Comparison of ENCODE assay signal across 19 mouse cellular contexts in genomic region chr11:103099352-103099940, GRCm38 (mm10). TPM values are rescaled to one million over a fixed set of nuclear protein-coding genes. Genes with fewer than 3 reads are reported as not detected.
DNase-seq lines count a peak whose midpoint lies in the region; ATAC-seq and TF ChIP-seq lines count a peak whose summit lies in the region.
"Had no signal": no experiment of that assay in that cellular context is flagged by ENCODE, and none has a peak within 500 bp of the region (broad histone marks: within the 10 kb centered on the region; RNA-seq: fewer than 3 reads in every experiment).

No protein-coding gene starts in this region.

- 0 out of 2 replicates have a peak overlapping the region, but pooled peaks have one; percentile 7 for H3K27ac ChIP-seq in heart, embryonic 10.5 days
- no peak overlapping the region for H3K27ac ChIP-seq in heart, embryonic 12.5 days (ENCODE audit: poor library complexity, severe bottlenecking)
- H3K27ac ChIP-seq in kidney, embryonic 15.5 days = peak overlapping the region; percentile 54; the same call in 1 of the 2 replicates
- peak overlapping the region; percentile 97 for H3K27ac ChIP-seq in heart, postnatal 0 days (ENCODE audit: low read depth)
- H3K27ac ChIP-seq in neural tube, embryonic 15.5 days (replicated peaks) = no peak overlapping the region
- H3K27ac ChIP-seq: forebrain, embryonic 13.5 days; hindbrain, postnatal 0 days; macrophage had no signal

- no peak overlapping the region for H3K4me3 ChIP-seq in heart, embryonic 10.5 days
- H3K4me3 ChIP-seq in heart, embryonic 12.5 days = no peak overlapping the region
- H3K4me3 ChIP-seq in kidney, embryonic 15.5 days (replicated peaks) = no peak overlapping the region
- H3K4me3 ChIP-seq in heart, postnatal 0 days (ENCODE audit: low read depth, low read length) = no peak overlapping the region
- no peak overlapping the region for H3K4me3 ChIP-seq in neural tube, embryonic 15.5 days (replicated peaks)
- H3K4me3 ChIP-seq: forebrain, embryonic 13.5 days had no signal

- ATAC-seq in heart, embryonic 12.5 days (ENCODE audit: insufficient number of reproducible peaks, low FRiP score) = no peak
- ATAC-seq in kidney, embryonic 15.5 days (replicated peaks; ENCODE audit: low FRiP score) = no peak
- ATAC-seq in heart, postnatal 0 days (ENCODE audit: insufficient read depth, low read depth) = no peak
- ATAC-seq in neural tube, embryonic 15.5 days (ENCODE audit: low FRiP score) = no peak
- ATAC-seq: forebrain, embryonic 13.5 days; hindbrain, postnatal 0 days had no signal

- TF ChIP-seq EP300 in heart, postnatal 0 days (IDR thresholded peaks at IDR 0.05; ENCODE audit: low read depth) = no peak

- H3K27me3 ChIP-seq in heart, embryonic 10.5 days (ENCODE audit: insufficient read depth, poor library complexity, severe bottlenecking) = peaks cover 35% of the 10 kb centered on the region
- H3K27me3 ChIP-seq in heart, embryonic 12.5 days (replicated peaks) = peaks cover 24% of the 10 kb centered on the region
- peaks cover 24% of the 10 kb centered on the region; the same call in 1 of the 2 replicates for H3K27me3 ChIP-seq in kidney, embryonic 15.5 days
- no peaks in the 10 kb centered on the region for H3K27me3 ChIP-seq in heart, postnatal 0 days (ENCODE audit: control insufficient read depth, insufficient read depth, low read length)
- H3K27me3 ChIP-seq in neural tube, embryonic 15.5 days (replicated peaks) = peaks cover 48% of the 10 kb centered on the region

- DNase-seq in cerebellum, adult 9-10 months = peak; percentile 40
- no peak for DNase-seq in cerebellum, postnatal 14 days
- DNase-seq in heart, embryonic 10.5 days (ENCODE audit: low spot score) = no peak
- no peak for DNase-seq in kidney, adult 9 months
- DNase-seq in heart, postnatal 0 days (ENCODE audit: low spot score) = no peak
- DNase-seq: adrenal gland, postnatal 25 days; embryo, embryonic 11 days; kidney, adult 2 months; layer of hippocampus, postnatal 36 days; lung, embryonic 14.5 days; midbrain, embryonic 14.5 days; retina, postnatal 1 day; thymus, postnatal 36 days had no signal

- WGBS in heart, embryonic 10.5 days = 53% methylated on average over 12 of the region's 12 CpGs
- WGBS in heart, embryonic 12.5 days = 62% methylated on average over 12 of the region's 12 CpGs
- 36% methylated on average over 12 of the region's 12 CpGs for WGBS in kidney, embryonic 15.5 days
- 62% methylated on average over 12 of the region's 12 CpGs for WGBS in heart, postnatal 0 days
- 57% methylated on average over 12 of the region's 12 CpGs for WGBS in neural tube, embryonic 15.5 days

- H3K36me3 ChIP-seq in heart, embryonic 10.5 days = no peaks in the 10 kb centered on the region
- no peaks in the 10 kb centered on the region for H3K36me3 ChIP-seq in heart, embryonic 12.5 days
- H3K36me3 ChIP-seq in kidney, embryonic 15.5 days = no peaks in the 10 kb centered on the region
- no peaks in the 10 kb centered on the region for H3K36me3 ChIP-seq in heart, postnatal 0 days (replicated peaks; ENCODE audit: control insufficient read depth, insufficient read depth, low read length)
- H3K36me3 ChIP-seq in neural tube, embryonic 15.5 days = no peaks in the 10 kb centered on the region

- no peak overlapping the region for H3K4me2 ChIP-seq in heart, embryonic 12.5 days
- H3K4me2 ChIP-seq in kidney, embryonic 15.5 days = peak overlapping the region; percentile 95
- peak overlapping the region; percentile 10; the same call in 1 of the 2 replicates for H3K4me2 ChIP-seq in heart, postnatal 0 days (ENCODE audit: low read depth, low read length)
- no peak overlapping the region for H3K4me2 ChIP-seq in neural tube, embryonic 15.5 days
- H3K4me2 ChIP-seq: forebrain, embryonic 13.5 days; lung, embryonic 14.5 days had no signal

- H3K4me1 ChIP-seq in heart, embryonic 10.5 days = peaks cover 77% of the 10 kb centered on the region
- peaks cover 67% of the 10 kb centered on the region for H3K4me1 ChIP-seq in heart, embryonic 12.5 days (replicated peaks)
- H3K4me1 ChIP-seq in kidney, embryonic 15.5 days = peaks cover 84% of the 10 kb centered on the region
- peaks cover 57% of the 10 kb centered on the region for H3K4me1 ChIP-seq in heart, postnatal 0 days (ENCODE audit: control insufficient read depth, insufficient read depth)
- peaks cover 26% of the 10 kb centered on the region for H3K4me1 ChIP-seq in neural tube, embryonic 15.5 days

- TF ChIP-seq CTCF in heart, postnatal 0 days (IDR thresholded peaks at IDR 0.05; ENCODE audit: low read depth) = no peak

- H3K9me3 ChIP-seq in heart, embryonic 10.5 days = no peaks in the 10 kb centered on the region
- no peaks in the 10 kb centered on the region for H3K9me3 ChIP-seq in heart, embryonic 12.5 days (replicated peaks)
- no peaks in the 10 kb centered on the region for H3K9me3 ChIP-seq in kidney, embryonic 15.5 days (replicated peaks)
- no peaks in the 10 kb centered on the region for H3K9me3 ChIP-seq in heart, postnatal 0 days (replicated peaks; ENCODE audit: control insufficient read depth, low read length)
- H3K9me3 ChIP-seq in neural tube, embryonic 15.5 days (replicated peaks) = no peaks in the 10 kb centered on the region
- H3K9me3 ChIP-seq: forebrain, embryonic 13.5 days had no signal

- no peak overlapping the region; the same call in 1 of the 2 replicates for H3K9ac ChIP-seq in heart, embryonic 12.5 days
- 0 out of 2 replicates have a peak overlapping the region, but pooled peaks have one; percentile 4 for H3K9ac ChIP-seq in kidney, embryonic 15.5 days
- H3K9ac ChIP-seq in heart, postnatal 0 days (replicated peaks; ENCODE audit: low read depth, low read length) = no peak overlapping the region; the same call in 1 of the 2 replicates
- no peak overlapping the region for H3K9ac ChIP-seq in neural tube, embryonic 15.5 days (replicated peaks)
- H3K9ac ChIP-seq: forebrain, embryonic 13.5 days; lung, embryonic 14.5 days had no signal

RNA-seq across cellular contexts. Expression of gene Plcd3, which starts 2.0 kb away (rescaled TPM):
- 3.6 and 4.8 TPM in 2 replicates for polyA plus RNA-seq in heart, embryonic 10.5 days (2016; fragmentation: Nextera tagmentation; extraction: Ambion mirVana)
- 5.8 and 6.6 TPM in 2 replicates for polyA plus RNA-seq in heart, embryonic 12.5 days (2016; fragmentation: Nextera tagmentation; extraction: Ambion mirVana)
- 6.2 and 6.4 TPM in 2 replicates for polyA plus RNA-seq in kidney, embryonic 15.5 days (2015; fragmentation: Nextera tagmentation; extraction: Ambion mirVana)
- total RNA-seq in heart, postnatal 0 days (2014; rRNA removed; ENCODE audit: low replicate concordance) = 27.0 and 38.9 TPM in 2 replicates
- polyA plus RNA-seq in heart, postnatal 0 days (2015; fragmentation: Nextera tagmentation; extraction: Ambion mirVana) = 14.5 and 16.3 TPM in 2 replicates
- 3.2 and 3.4 TPM in 2 replicates for polyA plus RNA-seq in neural tube, embryonic 15.5 days (2015; fragmentation: Nextera tagmentation; extraction: Ambion mirVana)
- polyA plus RNA-seq: macrophage had no signal

RNA-seq across cellular contexts. Expression of gene Acbd4, which starts 2.0 kb away (rescaled TPM):
- 9.8 and 10.2 TPM in 2 replicates for polyA plus RNA-seq in heart, embryonic 10.5 days (2016; fragmentation: Nextera tagmentation; extraction: Ambion mirVana)
- 13.5 and 13.8 TPM in 2 replicates for polyA plus RNA-seq in heart, embryonic 12.5 days (2016; fragmentation: Nextera tagmentation; extraction: Ambion mirVana)
- 19.4 and 25.3 TPM in 2 replicates for polyA plus RNA-seq in kidney, embryonic 15.5 days (2015; fragmentation: Nextera tagmentation; extraction: Ambion mirVana)
- 16.3 and 20.0 TPM in 2 replicates for total RNA-seq in heart, postnatal 0 days (2014; rRNA removed; ENCODE audit: low replicate concordance)
- polyA plus RNA-seq in heart, postnatal 0 days (2015; fragmentation: Nextera tagmentation; extraction: Ambion mirVana) = 21.6 and 22.2 TPM in 2 replicates
- 9.3 and 10.4 TPM in 2 replicates for polyA plus RNA-seq in neural tube, embryonic 15.5 days (2015; fragmentation: Nextera tagmentation; extraction: Ambion mirVana)

RNA-seq across cellular contexts. Expression of gene Hexim1, which starts 16.6 kb away (rescaled TPM):
- polyA plus RNA-seq in heart, embryonic 10.5 days (2016; fragmentation: Nextera tagmentation; extraction: Ambion mirVana) = 1.8 and 2.8 TPM in 2 replicates
- polyA plus RNA-seq in heart, embryonic 12.5 days (2016; fragmentation: Nextera tagmentation; extraction: Ambion mirVana) = 2.8 and 3.0 TPM in 2 replicates
- 5.0 and 5.5 TPM in 2 replicates for polyA plus RNA-seq in kidney, embryonic 15.5 days (2015; fragmentation: Nextera tagmentation; extraction: Ambion mirVana)
- total RNA-seq in heart, postnatal 0 days (2014; rRNA removed; ENCODE audit: low replicate concordance) = 9.0 and 11.0 TPM in 2 replicates
- polyA plus RNA-seq in heart, postnatal 0 days (2015; fragmentation: Nextera tagmentation; extraction: Ambion mirVana) = 3.2 and 3.3 TPM in 2 replicates
- polyA plus RNA-seq in neural tube, embryonic 15.5 days (2015; fragmentation: Nextera tagmentation; extraction: Ambion mirVana) = 4.3 and 4.5 TPM in 2 replicates

RNA-seq across cellular contexts. Expression of gene Hexim2, which starts 32.8 kb away (rescaled TPM):
- 6.5 and 7.9 TPM in 2 replicates for polyA plus RNA-seq in heart, embryonic 10.5 days (2016; fragmentation: Nextera tagmentation; extraction: Ambion mirVana)
- polyA plus RNA-seq in heart, embryonic 12.5 days (2016; fragmentation: Nextera tagmentation; extraction: Ambion mirVana) = 7.8 and 8.4 TPM in 2 replicates
- 9.2 and 10.7 TPM in 2 replicates for polyA plus RNA-seq in kidney, embryonic 15.5 days (2015; fragmentation: Nextera tagmentation; extraction: Ambion mirVana)
- 1.6 and 1.7 TPM in 2 replicates for total RNA-seq in heart, postnatal 0 days (2014; rRNA removed; ENCODE audit: low replicate concordance)
- 4.2 and 4.9 TPM in 2 replicates for polyA plus RNA-seq in heart, postnatal 0 days (2015; fragmentation: Nextera tagmentation; extraction: Ambion mirVana)
- 28.4 and 29.0 TPM in 2 replicates for polyA plus RNA-seq in neural tube, embryonic 15.5 days (2015; fragmentation: Nextera tagmentation; extraction: Ambion mirVana)

Comparison
In these comparisons a context has a peak if more than half of its experiments do, and no peak if none do; other contexts are left out.
1. H3K27ac ChIP-seq: peak in heart, embryonic 10.5 days (single experiment), kidney, embryonic 15.5 days (single experiment) and heart, postnatal 0 days (single experiment); none in heart, embryonic 12.5 days (single experiment) and neural tube, embryonic 15.5 days (single experiment).
2. H3K4me2 ChIP-seq: peak in kidney, embryonic 15.5 days (single experiment) and heart, postnatal 0 days (single experiment); none in heart, embryonic 12.5 days (single experiment) and neural tube, embryonic 15.5 days (single experiment).